Mouse (Mus musculus) lung, postnatal 0 days (tissue): ENCODE data around the gene Agbl2.

ENCODE experiments used
- CTCF ChIP-seq: IDR thresholded peaks from 2 replicates; pipeline ENCODE4 v1.5.1; 2016; ENCODE audit warnings: antibody characterized with exemption, mild to moderate bottlenecking
- EP300 ChIP-seq: IDR thresholded peaks from 2 replicates; pipeline ENCODE4 v1.6.1; 2016; ENCODE audit warnings: antibody characterized with exemption, mild to moderate bottlenecking, control low read depth

DNA sequence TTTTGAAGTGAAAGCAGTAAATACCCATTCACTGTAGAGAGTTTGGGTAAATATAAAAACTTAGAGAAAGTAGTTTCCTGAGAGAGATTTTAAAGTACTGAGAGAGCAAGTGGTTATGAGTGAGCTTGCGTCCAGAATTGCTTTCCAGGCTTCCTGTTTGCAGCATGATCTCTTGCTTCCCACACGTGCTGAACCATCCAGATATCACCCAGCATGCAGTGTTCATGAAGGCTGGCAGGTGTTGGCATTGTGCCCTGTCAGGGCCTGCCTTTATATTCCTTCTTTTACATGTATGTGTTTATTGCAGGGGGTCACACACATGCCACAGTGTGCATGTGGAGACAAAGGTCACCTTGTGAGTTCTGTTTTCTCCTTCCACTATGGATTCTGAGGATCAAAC is 92.7 kb downstream of the Agbl2 start:
- TF ChIP-seq CTCF, result no peak
- no peak for TF ChIP-seq EP300
